20 mouse cellular contexts compared by ENCODE assay signal in the genomic region with DNA sequence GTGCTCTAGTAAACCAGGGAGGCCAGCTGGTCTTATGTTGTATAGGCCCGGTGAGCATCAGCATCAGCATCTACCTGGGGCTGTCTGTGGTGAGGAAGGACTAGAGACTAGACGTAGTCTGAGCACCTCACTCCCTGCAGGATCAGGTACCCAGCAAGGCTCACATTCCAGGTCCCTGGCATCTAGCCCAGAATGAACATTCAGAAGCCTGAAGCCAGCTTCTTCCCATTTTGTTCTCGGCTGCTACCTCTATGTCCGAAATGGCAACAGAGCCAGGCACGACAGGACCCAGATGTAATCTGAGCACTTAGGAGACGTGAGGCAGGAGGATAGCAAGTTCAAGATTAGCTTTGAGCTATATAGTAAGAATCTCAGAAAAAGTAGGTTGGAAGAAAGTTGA. TPM values are rescaled to one million over a fixed set of nuclear protein-coding genes. Genes with fewer than 3 reads are reported as not detected.
A peak's percentile ranks its signal among the peaks of the same experiment; 100 is the strongest.
DNase-seq lines count a peak whose midpoint lies in the region; ATAC-seq and TF ChIP-seq lines count a peak whose summit lies in the region.
"Had no signal": no experiment of that assay in that cellular context is flagged by ENCODE, and none has a peak within 500 bp of the region (broad histone marks: within the 10 kb centered on the region; RNA-seq: fewer than 3 reads in every experiment).

No protein-coding gene starts in this region.

- H3K27ac ChIP-seq in heart, postnatal 0 days (ENCODE audit: low read depth) = no peak overlapping the region
- peak overlapping the region; percentile 89 for H3K27ac ChIP-seq in liver, embryonic 11.5 days (ENCODE audit: low read depth, low read length)
- peak overlapping the region; percentile 7; the same call in 1 of the 2 replicates for H3K27ac ChIP-seq in stomach, embryonic 16.5 days (ENCODE audit: low read length)
- H3K27ac ChIP-seq: limb, embryonic 13.5 days had no signal

- no peak overlapping the region for H3K4me3 ChIP-seq in heart, postnatal 0 days (ENCODE audit: low read depth, low read length)
- no peak overlapping the region for H3K4me3 ChIP-seq in liver, embryonic 11.5 days (ENCODE audit: low read depth, low read length)
- H3K4me3 ChIP-seq in stomach, embryonic 16.5 days (replicated peaks; ENCODE audit: low read length) = no peak overlapping the region
- H3K4me3 ChIP-seq: limb, embryonic 13.5 days had no signal

- TF ChIP-seq CTCF in heart, postnatal 0 days (IDR thresholded peaks at IDR 0.05; ENCODE audit: low read depth) = no peak

- H3K9me3 ChIP-seq in heart, postnatal 0 days (replicated peaks; ENCODE audit: control insufficient read depth, low read length) = no peaks in the 10 kb centered on the region
- H3K9me3 ChIP-seq in liver, embryonic 11.5 days (ENCODE audit: control insufficient read depth, low read length) = no peaks in the 10 kb centered on the region
- no peaks in the 10 kb centered on the region for H3K9me3 ChIP-seq in stomach, embryonic 16.5 days (replicated peaks; ENCODE audit: control insufficient read depth, low read length)
- H3K9me3 ChIP-seq: limb, embryonic 13.5 days had no signal

- no peak for ATAC-seq in heart, postnatal 0 days (ENCODE audit: insufficient read depth, low read depth)
- ATAC-seq in liver, embryonic 11.5 days (replicated peaks; ENCODE audit: low FRiP score) = no peak
- no peak for ATAC-seq in stomach, embryonic 16.5 days (ENCODE audit: insufficient read depth, low FRiP score)
- ATAC-seq: lung, postnatal 0 days; midbrain, embryonic 16.5 days had no signal

- no peak overlapping the region for H3K9ac ChIP-seq in heart, postnatal 0 days (replicated peaks; ENCODE audit: low read depth, low read length)
- peak overlapping the region; percentile 42 for H3K9ac ChIP-seq in liver, embryonic 11.5 days (ENCODE audit: low read depth, low read length)
- H3K9ac ChIP-seq in stomach, embryonic 16.5 days (ENCODE audit: low read length) = no peak overlapping the region
- H3K9ac ChIP-seq: limb, embryonic 13.5 days had no signal

- H3K36me3 ChIP-seq in heart, postnatal 0 days (replicated peaks; ENCODE audit: control insufficient read depth, insufficient read depth, low read length) = peaks cover 72% of the 10 kb centered on the region
- H3K36me3 ChIP-seq in liver, embryonic 11.5 days (ENCODE audit: control insufficient read depth, insufficient read depth, low read length) = peaks cover 41% of the 10 kb centered on the region
- H3K36me3 ChIP-seq in stomach, embryonic 16.5 days (ENCODE audit: control insufficient read depth, insufficient read depth, low read length) = peaks cover 21% of the 10 kb centered on the region

- DNase-seq in cerebellum, adult 18-20 months = peak; percentile 43 to 45
- no peak for DNase-seq in cerebellum, adult 11 months
- peak; percentile 7 for DNase-seq in heart, postnatal 0 days (ENCODE audit: low spot score)
- no peak for DNase-seq in heart, adult 9 months (ENCODE audit: low spot score in 2 of 2)
- DNase-seq in liver, embryonic 11.5 days (ENCODE audit: low spot score) = no peak
- no peak for DNase-seq in liver
- DNase-seq in frontal cortex, adult 2 months (ENCODE audit: extremely low spot score in 1 of 2, low spot score in 1 of 2) = no peak
- DNase-seq: gastrocnemius, postnatal 10 days; heart, adult 18-20 months; heart, postnatal 4 days; kidney, postnatal 14 days had no signal

- no peak overlapping the region for H3K4me2 ChIP-seq in heart, postnatal 0 days (ENCODE audit: low read depth, low read length)
- peak overlapping the region; percentile 42 for H3K4me2 ChIP-seq in liver, embryonic 11.5 days
- H3K4me2 ChIP-seq in stomach, embryonic 16.5 days (ENCODE audit: low read depth, low read length) = no peak overlapping the region
- H3K4me2 ChIP-seq: limb, embryonic 13.5 days had no signal

- H3K4me1 ChIP-seq in heart, postnatal 0 days (ENCODE audit: control insufficient read depth, insufficient read depth) = no peaks in the 10 kb centered on the region; the same call in 1 of the 2 replicates
- H3K4me1 ChIP-seq in liver, embryonic 11.5 days (replicated peaks; ENCODE audit: control insufficient read depth, insufficient read depth, low read length) = peaks cover 65% of the 10 kb centered on the region
- H3K4me1 ChIP-seq in stomach, embryonic 16.5 days (ENCODE audit: control insufficient read depth, insufficient read depth, low read length) = 0 out of 2 replicates have a peak, but pooled peaks cover 4% of the 10 kb centered on the region

- no peaks in the 10 kb centered on the region for H3K27me3 ChIP-seq in heart, postnatal 0 days (ENCODE audit: control insufficient read depth, insufficient read depth, low read length)
- no peaks in the 10 kb centered on the region for H3K27me3 ChIP-seq in liver, embryonic 11.5 days (replicated peaks; ENCODE audit: control insufficient read depth, insufficient read depth, low read length)
- H3K27me3 ChIP-seq in stomach, embryonic 16.5 days (ENCODE audit: control insufficient read depth, insufficient read depth, low read length) = no peaks in the 10 kb centered on the region
- H3K27me3 ChIP-seq: limb, embryonic 13.5 days had no signal

- WGBS in heart, postnatal 0 days = 46% methylated on average over 6 of the region's 6 CpGs
- WGBS in liver, embryonic 11.5 days = 68% methylated on average over 6 of the region's 6 CpGs
- WGBS in stomach, embryonic 16.5 days = 76% methylated on average over 6 of the region's 6 CpGs

- no peak for TF ChIP-seq EP300 in heart, postnatal 0 days (IDR thresholded peaks at IDR 0.05; ENCODE audit: low read depth)

RNA-seq across cellular contexts. Expression of a gene that starts 11.0 kb away (rescaled TPM):
- total RNA-seq in heart, postnatal 0 days (2014; rRNA removed; ENCODE audit: low replicate concordance) = 0.95 and 2.5 TPM in 2 replicates
- polyA plus RNA-seq in heart, postnatal 0 days (2015; fragmentation: Nextera tagmentation; extraction: Ambion mirVana) = 1.2 TPM in 2 replicates
- 2.9 and 3.6 TPM in 2 replicates for polyA plus RNA-seq in liver, embryonic 11.5 days (2014; fragmentation: Nextera tagmentation; extraction: Ambion mirVana)
- polyA plus RNA-seq in stomach, embryonic 16.5 days (2015; fragmentation: Nextera tagmentation; extraction: Ambion mirVana) = 7.2 and 9.4 TPM in 2 replicates
- polyA plus RNA-seq in frontal cortex, adult 2 months (2012; rRNA removed) = 52.2 and 64.5 TPM in 2 replicates
- total RNA-seq: megakaryocyte, adult 5-6 weeks had no signal

RNA-seq across cellular contexts. Expression of a gene that starts 31.0 kb away (rescaled TPM):
- total RNA-seq in heart, postnatal 0 days (2014; rRNA removed; ENCODE audit: low replicate concordance) = 62.5 and 82.9 TPM in 2 replicates
- 52.5 and 65.8 TPM in 2 replicates for polyA plus RNA-seq in heart, postnatal 0 days (2015; fragmentation: Nextera tagmentation; extraction: Ambion mirVana)
- 94.3 and 103 TPM in 2 replicates for polyA plus RNA-seq in liver, embryonic 11.5 days (2014; fragmentation: Nextera tagmentation; extraction: Ambion mirVana)
- 40.4 and 44.0 TPM in 2 replicates for polyA plus RNA-seq in stomach, embryonic 16.5 days (2015; fragmentation: Nextera tagmentation; extraction: Ambion mirVana)
- 59.8 and 64.9 TPM in 2 replicates for polyA plus RNA-seq in frontal cortex, adult 2 months (2012; rRNA removed)

RNA-seq across cellular contexts. Expression of a gene that starts 43.6 kb away (rescaled TPM):
- not detected in 2 replicates for total RNA-seq in heart, postnatal 0 days (2014; rRNA removed; ENCODE audit: low replicate concordance)
- not detected in 2 replicates for polyA plus RNA-seq in heart, postnatal 0 days (2015; fragmentation: Nextera tagmentation; extraction: Ambion mirVana)
- polyA plus RNA-seq in liver, embryonic 11.5 days (2014; fragmentation: Nextera tagmentation; extraction: Ambion mirVana) = not detected in 2 replicates
- not detected in 2 replicates for polyA plus RNA-seq in stomach, embryonic 16.5 days (2015; fragmentation: Nextera tagmentation; extraction: Ambion mirVana)
- not detected in 2 replicates for polyA plus RNA-seq in frontal cortex, adult 2 months (2012; rRNA removed)
- total RNA-seq: adrenal gland, adult 18-20 months; gastrocnemius, postnatal 10 days; heart, adult 18-20 months; heart, postnatal 4 days; layer of hippocampus, postnatal 10 days; megakaryocyte, adult 5-6 weeks had no signal
- polyA plus RNA-seq: embryonic facial prominence, embryonic 11.5 days; limb, embryonic 13.5 days; lung, postnatal 0 days; midbrain, embryonic 16.5 days; neural tube, embryonic 11.5 days had no signal

RNA-seq across cellular contexts. Expression of a gene that starts 48.2 kb away (rescaled TPM):
- 54.4 and 56.9 TPM in 2 replicates for total RNA-seq in heart, postnatal 0 days (2014; rRNA removed; ENCODE audit: low replicate concordance)
- 38.4 and 41.9 TPM in 2 replicates for polyA plus RNA-seq in heart, postnatal 0 days (2015; fragmentation: Nextera tagmentation; extraction: Ambion mirVana)
- 74.5 and 82.1 TPM in 2 replicates for polyA plus RNA-seq in liver, embryonic 11.5 days (2014; fragmentation: Nextera tagmentation; extraction: Ambion mirVana)
- 64.9 and 66.5 TPM in 2 replicates for polyA plus RNA-seq in stomach, embryonic 16.5 days (2015; fragmentation: Nextera tagmentation; extraction: Ambion mirVana)
- 83.1 and 88.2 TPM in 2 replicates for polyA plus RNA-seq in frontal cortex, adult 2 months (2012; rRNA removed)

Comparison
In these comparisons a context has a peak if more than half of its experiments do, and no peak if none do; other contexts are left out.
1. DNase-seq: peak in cerebellum, adult 18-20 months (2 of 2) and heart, postnatal 0 days (single experiment); none in cerebellum, adult 11 months (single experiment), heart, adult 9 months (0 of 2), liver, embryonic 11.5 days (single experiment), liver (single experiment) and frontal cortex, adult 2 months (0 of 2).